18 mouse cellular contexts compared by ENCODE assay signal in genomic region chr7:37255840-37256239, GRCm38 (mm10).
A peak's percentile ranks its signal among the peaks of the same experiment; 100 is the strongest.
DNase-seq lines count a peak whose midpoint lies in the region; ATAC-seq lines count a peak whose summit lies in the region.
"Had no signal": no experiment of that assay in that cellular context is flagged by ENCODE, and none has a peak within 500 bp of the region (broad histone marks: within the 10 kb centered on the region; RNA-seq: fewer than 3 reads in every experiment).

No protein-coding gene starts in this region.

- 5% methylated on average over 3 of the region's 3 CpGs for WGBS in lung, embryonic 15.5 days
- 24% methylated on average over 3 of the region's 3 CpGs for WGBS in stomach, embryonic 16.5 days

- peak overlapping the region; percentile 76 for H3K27ac ChIP-seq in lung, embryonic 15.5 days
- H3K27ac ChIP-seq in stomach, embryonic 16.5 days (ENCODE audit: low read length) = 0 out of 2 replicates have a peak overlapping the region, but pooled peaks have one; percentile 4
- H3K27ac ChIP-seq: hindbrain, embryonic 15.5 days; midbrain, embryonic 13.5 days had no signal

- H3K4me3 ChIP-seq in lung, embryonic 15.5 days = no peak overlapping the region
- no peak overlapping the region for H3K4me3 ChIP-seq in stomach, embryonic 16.5 days (replicated peaks; ENCODE audit: low read length)
- H3K4me3 ChIP-seq: erythroblast, embryonic 14.5 days; hindbrain, embryonic 15.5 days; midbrain, embryonic 13.5 days had no signal

- H3K9ac ChIP-seq in lung, embryonic 15.5 days = no peak overlapping the region
- H3K9ac ChIP-seq in stomach, embryonic 16.5 days (ENCODE audit: low read length) = no peak overlapping the region
- H3K9ac ChIP-seq: hindbrain, embryonic 15.5 days; midbrain, embryonic 13.5 days had no signal

- no peaks in the 10 kb centered on the region for H3K27me3 ChIP-seq in lung, embryonic 15.5 days
- no peaks in the 10 kb centered on the region for H3K27me3 ChIP-seq in stomach, embryonic 16.5 days (ENCODE audit: control insufficient read depth, insufficient read depth, low read length)
- H3K27me3 ChIP-seq: hindbrain, embryonic 15.5 days; midbrain, embryonic 13.5 days had no signal

- no peak overlapping the region for H3K4me2 ChIP-seq in lung, embryonic 15.5 days
- no peak overlapping the region for H3K4me2 ChIP-seq in stomach, embryonic 16.5 days (ENCODE audit: low read depth, low read length)
- H3K4me2 ChIP-seq: hindbrain, embryonic 15.5 days; midbrain, embryonic 13.5 days had no signal

- no peaks in the 10 kb centered on the region for H3K9me3 ChIP-seq in lung, embryonic 15.5 days
- H3K9me3 ChIP-seq in stomach, embryonic 16.5 days (replicated peaks; ENCODE audit: control insufficient read depth, low read length) = peaks cover 5% of the 10 kb centered on the region; the same call in 1 of the 2 replicates
- H3K9me3 ChIP-seq: hindbrain, embryonic 15.5 days; midbrain, embryonic 13.5 days had no signal

- peak; percentile 6 for DNase-seq in embryo, embryonic 10 days (ENCODE audit: low spot score)
- no peak for DNase-seq in embryo, embryonic 9.5 days (ENCODE audit: extremely low spot score)
- DNase-seq in lung, postnatal 14 days = no peak
- DNase-seq in forelimb bud, embryonic 11.5 days (ENCODE audit: low read depth, low spot score) = peak; percentile 67
- no peak for DNase-seq in left cerebral cortex, adult 18-20 months (ENCODE audit: low spot score in 2 of 2)
- no peak for DNase-seq in thymus, adult 18-20 months
- DNase-seq: adrenal gland, adult 8-10 months; cerebellum, adult 9-10 months; gastrocnemius, postnatal 25 days; kidney, adult 2 months; layer of hippocampus, adult 9-11 months; right cerebral cortex, postnatal 14 days had no signal

- no peaks in the 10 kb centered on the region for H3K36me3 ChIP-seq in lung, embryonic 15.5 days
- H3K36me3 ChIP-seq in stomach, embryonic 16.5 days (ENCODE audit: control insufficient read depth, insufficient read depth, low read length) = no peaks in the 10 kb centered on the region
- H3K36me3 ChIP-seq: hindbrain, embryonic 15.5 days; midbrain, embryonic 13.5 days had no signal

- ATAC-seq in lung, embryonic 15.5 days (ENCODE audit: borderline replicate concordance, extremely low read depth, low FRiP score, low TSS enrichment) = peak; percentile 64
- ATAC-seq in stomach, embryonic 16.5 days (ENCODE audit: insufficient read depth, low FRiP score) = no peak
- ATAC-seq: forebrain, embryonic 16.5 days; midbrain, embryonic 13.5 days had no signal

- H3K4me1 ChIP-seq in lung, embryonic 15.5 days = peaks cover 14% of the 10 kb centered on the region
- H3K4me1 ChIP-seq in stomach, embryonic 16.5 days (ENCODE audit: control insufficient read depth, insufficient read depth, low read length) = no peaks in the 10 kb centered on the region
- H3K4me1 ChIP-seq: midbrain, embryonic 13.5 days had no signal

Comparison
In these comparisons a context has a peak if more than half of its experiments do, and no peak if none do; other contexts are left out.
1. DNase-seq: peak in embryo, embryonic 10 days (single experiment) and forelimb bud, embryonic 11.5 days (single experiment); none in embryo, embryonic 9.5 days (single experiment), lung, postnatal 14 days (single experiment), left cerebral cortex, adult 18-20 months (0 of 2) and thymus, adult 18-20 months (0 of 2).